Mouse (Mus musculus): ENCODE results near the gene Cldn15.
"Not testable (repeated sequence)": the region's sequence is repeated elsewhere in the genome, so short reads cannot be mapped to it uniquely, and the experiment has no call there.

Gene Cldn15

DNA sequence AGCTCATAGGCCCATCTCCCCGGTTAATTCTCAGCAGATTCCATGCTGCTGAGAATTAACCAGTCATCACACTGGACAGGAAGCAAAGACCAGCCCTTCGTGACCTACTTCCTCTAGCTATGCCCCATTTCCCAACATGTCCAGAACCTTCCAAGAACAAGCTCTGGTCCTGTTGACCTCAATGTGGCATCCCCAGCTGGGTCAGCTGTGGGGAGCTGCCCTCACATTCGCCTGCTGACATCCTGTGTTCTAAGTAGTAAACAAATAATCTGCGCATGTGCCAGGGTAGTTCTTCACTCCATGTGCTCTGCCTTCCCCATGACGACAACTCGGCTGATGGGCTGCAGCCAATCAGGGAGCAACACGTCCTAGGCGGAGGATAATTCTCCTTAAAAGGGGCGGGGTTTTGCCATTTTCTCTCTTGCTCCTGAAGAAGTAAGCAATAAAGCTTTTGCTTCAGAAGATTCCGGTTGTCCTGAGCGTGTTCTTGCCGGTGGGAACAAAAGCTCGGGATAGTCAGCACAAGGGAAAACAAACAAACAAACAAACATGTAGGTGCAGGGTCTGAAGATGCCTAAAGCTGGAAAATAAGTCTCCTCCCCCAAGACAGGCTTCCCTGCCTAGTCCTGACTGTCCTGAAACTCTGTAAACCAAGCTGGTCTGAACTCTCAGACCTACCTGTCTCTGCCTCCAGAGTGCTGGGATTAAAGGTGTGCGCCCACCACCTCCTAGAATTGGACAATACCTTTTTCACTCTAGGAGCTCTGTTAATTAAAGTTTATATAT lies 16.7 kb upstream of the Cldn15 start:
- DNase-seq: not testable (repeated sequence)

DNA sequence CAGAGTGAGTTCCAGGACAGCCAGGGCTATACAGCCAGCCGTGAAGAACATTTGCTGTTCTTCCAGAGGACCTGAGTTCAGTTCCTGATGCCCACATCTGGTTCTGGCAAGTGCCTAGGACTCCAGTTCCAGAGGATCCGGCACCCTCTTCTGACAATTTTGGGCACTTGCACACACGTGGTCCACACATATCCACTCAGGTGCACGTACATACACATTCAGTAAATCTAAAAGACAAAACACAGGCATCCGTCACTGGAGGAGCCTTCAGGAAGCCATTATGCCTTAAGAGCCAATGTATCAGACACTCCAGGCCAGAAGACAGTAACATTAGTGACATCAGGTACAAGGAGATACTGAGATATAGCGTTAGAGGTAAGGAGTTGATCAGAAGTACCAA lies 15.9 kb upstream of the Cldn15 start:
- no peak for DNase-seq

DNA sequence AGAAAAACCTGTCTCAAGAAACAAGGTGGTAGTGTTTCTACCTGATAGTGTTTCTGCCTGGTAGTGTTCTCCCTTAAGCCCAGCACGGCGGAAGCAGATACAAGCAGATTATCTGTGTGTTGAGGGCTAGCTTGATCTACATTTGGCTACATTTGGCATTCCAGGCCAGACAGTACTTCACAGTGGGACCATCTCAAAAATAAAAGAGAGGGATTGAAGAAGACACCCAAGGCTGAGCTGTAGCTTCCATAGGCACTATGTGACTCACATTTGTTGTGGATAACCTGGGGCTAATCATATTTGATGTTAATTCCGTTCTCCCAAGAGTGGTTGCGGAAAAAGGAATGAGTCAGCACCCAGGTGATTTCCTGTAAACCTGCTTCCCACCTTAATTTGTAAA lies 14.3 kb upstream of the Cldn15 start:
- DNase-seq: no peak

DNA sequence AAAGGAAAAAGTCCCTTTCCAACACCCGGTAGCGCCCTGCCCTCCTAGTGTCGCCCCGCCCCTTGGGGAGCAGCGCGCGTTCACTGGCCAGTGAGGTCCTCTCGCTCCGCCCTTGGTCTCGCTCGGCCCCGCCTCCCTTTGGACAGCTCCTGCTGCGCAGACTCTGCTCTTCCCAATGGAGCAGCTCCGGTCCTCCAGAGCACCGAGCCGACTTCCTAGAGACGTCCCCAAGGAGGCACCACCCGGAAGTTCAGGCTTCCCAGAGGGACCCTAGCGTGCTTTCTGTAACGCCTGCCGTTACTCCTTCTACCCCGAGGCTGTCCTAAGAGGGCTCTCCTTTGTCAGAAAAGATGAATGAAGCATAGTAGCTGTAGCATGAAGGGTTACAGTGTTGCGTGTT lies 13.4 kb upstream of the Cldn15 start, which contains the start of gene Fis1:
Gene Fis1, plus strand, starts transcription at position 261 of the 400 bp plus-strand sequence.
- DNase-seq: peak; percentile 92

DNA sequence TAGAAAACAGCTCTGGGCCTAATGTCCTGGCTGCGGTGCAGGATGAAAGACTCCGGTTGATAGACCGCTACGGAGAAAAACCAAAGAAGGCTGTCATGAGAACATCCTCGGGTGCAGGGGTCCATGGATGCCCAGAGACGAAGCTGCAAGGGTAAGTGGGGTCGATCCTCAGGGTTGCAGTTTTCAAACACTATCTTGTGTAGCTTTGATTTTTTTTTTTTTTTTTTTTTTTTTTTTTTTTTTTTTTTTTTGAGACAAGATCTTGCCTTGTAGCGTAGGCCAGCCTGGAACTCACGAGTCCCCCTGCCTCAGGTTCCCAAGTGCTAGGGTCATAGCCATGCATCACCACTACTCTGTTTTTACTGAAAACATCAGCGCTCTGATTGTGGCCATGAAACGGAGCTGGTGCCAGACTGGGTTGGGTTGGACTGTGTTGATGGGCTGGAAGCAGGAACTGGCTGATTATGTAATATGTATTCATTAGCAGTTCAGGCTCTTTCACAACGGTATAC lies 12.9 kb upstream of the Cldn15 start:
- DNase-seq: no peak

DNA sequence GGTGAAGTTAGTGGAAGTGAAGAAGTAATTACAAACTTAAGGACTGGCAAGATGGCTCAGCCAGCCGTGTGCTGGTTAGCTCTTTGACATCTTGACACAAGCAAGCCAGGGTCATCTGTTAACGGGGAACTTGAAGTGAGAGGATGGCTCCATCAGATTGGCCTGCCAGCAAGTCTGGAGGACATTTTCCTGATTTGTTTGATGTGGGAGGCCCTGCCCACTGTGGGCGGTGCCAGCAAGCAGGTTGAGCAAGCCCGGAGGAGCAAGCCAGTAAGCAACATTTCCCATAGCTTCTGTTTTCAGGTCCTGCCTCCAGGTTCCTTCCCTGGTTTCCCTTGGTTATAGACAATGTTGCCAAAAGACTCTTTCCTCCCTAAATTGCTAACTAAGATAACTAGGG lies 10.8 kb upstream of the Cldn15 start:
- no peak for DNase-seq

DNA sequence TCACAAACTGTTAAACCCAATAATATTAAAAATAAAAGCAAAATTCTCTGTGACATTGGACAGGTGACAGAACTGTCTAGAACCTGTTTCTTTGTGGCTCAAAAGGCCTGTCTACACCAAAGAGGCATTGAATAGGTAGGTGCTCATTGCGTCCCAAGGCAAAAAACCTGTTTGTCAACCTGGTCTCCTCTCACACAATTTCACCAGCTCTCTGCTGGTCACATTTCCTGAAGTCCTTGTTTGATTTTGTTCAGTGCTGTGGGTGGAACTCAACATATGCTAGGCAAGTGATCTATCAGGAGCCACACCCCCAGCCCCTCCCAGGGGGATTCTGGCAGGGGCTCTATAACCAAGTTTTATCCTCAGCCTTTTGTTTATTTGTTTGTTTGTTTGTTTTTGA lies 9.2 kb upstream of the Cldn15 start:
- no peak for DNase-seq

DNA sequence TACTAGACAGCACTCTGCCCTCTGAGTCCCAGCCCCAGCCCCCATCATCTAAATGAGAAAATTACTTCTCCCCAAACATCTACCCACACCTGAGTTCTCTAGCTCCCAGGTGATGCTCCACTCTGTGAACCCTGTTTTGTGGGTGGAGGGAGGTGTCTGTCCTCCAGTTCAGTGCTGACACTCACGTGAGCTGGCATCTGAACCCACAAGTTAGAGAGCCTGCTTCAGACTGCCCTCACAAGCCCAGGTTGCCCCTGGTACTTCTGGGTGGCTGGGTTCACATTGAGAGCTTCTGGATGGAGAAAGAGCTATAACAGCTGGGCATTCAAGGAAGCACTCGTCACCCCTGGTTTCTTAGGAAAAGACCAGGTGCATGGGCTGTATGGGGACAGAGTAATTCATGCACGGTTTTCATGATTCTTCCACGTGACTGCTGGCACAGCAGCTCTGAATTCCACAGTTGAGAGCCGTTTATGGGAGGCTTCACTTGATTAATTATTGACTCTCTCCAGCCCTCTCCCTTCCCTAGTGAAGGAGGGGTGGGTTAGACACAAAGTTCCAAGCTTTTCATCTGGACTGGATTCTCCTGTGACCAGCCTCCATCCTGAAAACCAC lies 7.3 kb upstream of the Cldn15 start:
- no peak for DNase-seq

DNA sequence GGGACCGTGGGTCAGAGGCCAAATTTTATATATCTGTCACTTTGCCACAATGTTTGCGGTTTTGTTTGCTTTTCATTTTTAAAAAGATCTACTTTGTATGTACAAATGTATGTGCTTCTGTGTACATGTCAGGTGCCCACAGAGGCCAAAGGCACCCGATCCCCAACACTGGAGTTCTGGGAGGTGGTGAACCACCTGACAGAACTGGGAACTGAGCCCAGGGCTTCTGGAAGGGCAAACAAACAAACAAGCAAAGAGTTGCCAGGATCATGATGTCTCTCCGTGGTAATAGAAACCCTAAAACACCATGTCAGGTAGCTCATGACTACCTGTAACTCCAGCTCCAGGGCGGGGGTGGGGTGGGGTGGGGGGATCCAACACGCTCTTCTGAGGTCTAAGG lies 6.4 kb upstream of the Cldn15 start:
- DNase-seq: no peak

DNA sequence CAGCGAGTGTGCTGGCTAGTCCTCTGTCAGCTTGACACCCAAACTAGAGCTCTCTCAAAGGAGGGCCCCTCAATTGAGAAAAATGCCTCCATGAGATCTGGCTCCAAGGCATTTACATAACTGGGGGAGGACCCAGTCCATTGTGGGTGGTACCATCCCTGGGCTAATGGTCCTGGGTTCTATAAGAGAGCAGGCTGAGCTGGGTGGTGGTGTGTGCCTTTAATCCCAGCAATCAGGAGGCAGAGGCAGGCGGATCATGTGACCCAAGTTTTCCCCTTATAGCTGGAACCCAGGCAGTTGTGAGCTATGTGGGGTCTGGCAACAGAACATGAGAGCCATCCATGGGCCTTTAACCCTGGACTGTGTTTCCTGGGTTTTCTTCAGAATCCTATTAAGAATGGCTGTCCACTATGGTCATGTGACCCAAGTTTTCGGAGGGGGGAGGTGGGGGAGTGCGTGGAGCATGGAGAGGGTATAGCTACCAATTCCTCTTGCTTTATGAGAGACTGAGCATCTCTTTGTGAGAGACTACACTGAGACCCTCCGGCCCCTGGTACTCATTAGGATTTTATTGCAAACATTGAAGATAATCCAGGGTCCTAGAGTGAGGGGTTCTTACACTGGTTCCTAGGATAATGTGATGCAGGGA lies 5.0 kb upstream of the Cldn15 start:
- no peak for DNase-seq

DNA sequence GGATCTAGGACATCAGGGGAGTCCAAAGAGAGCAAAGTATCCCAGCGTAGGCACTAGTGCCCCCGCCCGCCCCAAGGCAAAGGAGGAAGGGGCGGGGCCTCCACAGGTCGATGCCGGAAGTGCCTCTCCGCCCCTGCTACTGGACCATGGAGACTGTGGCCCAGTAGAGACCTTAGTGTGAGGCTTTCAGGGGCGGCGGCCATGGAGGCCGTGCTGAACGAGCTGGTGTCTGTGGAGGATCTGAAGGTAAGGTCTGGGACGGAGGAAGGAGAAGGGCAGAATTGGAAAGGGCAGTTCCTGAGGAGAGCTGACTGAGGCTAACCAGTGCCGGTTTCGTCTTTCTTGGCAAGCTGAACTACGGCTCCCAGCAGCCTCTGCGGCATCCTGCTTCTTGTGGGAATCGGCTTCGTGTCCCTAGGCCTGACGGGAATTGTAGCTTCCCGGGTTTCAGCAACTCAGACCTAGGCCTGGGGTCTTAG lies 4.4 kb upstream of the Cldn15 start:
- DNase-seq: peak; percentile 77

DNA sequence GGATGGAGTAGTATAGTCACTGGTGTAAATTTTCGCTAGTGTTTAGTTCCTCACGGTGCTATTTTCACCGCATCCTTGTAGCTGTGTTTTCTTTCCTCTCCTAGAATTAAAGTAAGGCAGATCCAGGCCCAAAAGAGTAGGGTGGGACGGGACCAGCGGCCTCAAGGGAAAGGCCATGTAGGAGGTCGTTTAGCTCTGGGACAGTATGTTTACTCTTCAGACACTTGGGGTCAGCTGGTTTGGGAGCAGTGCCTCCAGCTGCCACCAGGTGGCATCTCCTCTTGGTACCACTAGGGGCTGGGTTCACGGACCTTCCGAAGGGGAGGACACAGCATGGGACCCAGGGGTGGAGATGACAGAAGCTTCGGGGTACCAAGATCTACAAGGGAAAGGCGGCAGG lies 3.9 kb upstream of the Cldn15 start:
- DNase-seq: peak; percentile 82

DNA sequence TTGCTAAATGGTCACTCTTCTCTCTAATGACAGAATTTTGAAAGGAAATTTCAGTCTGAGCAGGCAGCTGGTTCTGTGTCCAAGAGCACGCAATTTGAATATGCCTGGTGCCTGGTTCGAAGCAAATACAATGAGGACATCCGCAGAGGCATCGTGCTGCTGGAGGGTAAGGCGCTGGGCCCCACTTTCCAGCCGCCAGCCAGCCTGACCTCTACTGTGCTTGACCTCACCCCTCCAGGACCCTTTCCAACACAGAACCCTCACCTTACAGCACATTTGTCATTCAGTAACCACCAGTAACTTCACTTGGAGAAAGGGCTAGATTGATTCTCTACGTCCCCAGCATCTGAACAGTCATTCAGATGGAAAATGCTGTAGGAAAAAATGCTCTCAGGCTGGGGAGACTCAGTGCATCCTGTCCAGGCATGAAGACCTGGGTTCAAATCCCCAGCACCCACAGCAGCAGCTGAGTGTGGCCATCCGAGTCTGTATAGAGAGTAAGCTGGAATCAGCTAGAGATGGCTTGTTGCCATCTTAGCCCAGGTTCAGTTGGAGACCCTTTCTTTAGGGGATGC lies 3.4 kb upstream of the Cldn15 start:
- DNase-seq: no peak

DNA sequence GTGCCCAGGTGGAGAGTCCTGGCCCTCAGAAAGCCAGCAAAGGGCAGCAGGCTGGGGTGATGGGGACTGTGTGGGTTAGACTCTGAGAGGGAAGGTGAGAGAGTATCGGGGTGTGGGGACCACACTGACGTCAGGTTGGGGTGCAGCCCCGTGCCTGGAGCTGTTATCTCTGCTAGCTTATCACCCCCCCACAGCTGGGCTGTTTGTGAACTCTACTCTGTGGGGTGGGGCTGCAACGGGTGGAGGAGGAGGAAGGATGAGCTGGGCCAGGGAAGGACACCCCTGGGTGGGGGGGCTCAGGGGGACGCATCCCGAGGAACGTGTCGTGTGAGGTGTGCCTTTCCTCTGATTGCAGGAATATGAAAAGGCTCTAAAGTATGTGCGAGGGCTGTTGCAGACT lies 1.2 kb upstream of the Cldn15 start:
- no peak for DNase-seq

DNA sequence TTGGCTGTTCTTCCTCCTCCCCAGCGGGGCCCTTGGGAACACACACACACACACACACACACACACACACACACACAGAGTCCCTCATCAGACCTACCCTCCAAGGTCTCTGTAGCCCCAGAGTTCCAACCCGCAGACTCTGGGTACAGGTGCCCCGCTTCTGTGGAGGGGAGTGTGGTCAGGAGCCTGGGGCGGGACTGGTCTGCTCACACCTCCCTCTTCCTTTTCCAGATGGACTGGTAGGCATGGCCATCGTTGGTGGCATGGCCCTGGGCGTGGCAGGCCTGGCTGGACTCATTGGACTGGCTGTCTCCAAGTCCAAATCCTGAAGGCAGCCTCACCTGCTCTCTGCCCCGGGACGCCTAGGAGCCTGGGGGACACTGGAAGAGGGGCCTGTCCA lies 730 bp upstream of the Cldn15 start:
- DNase-seq: no peak

DNA sequence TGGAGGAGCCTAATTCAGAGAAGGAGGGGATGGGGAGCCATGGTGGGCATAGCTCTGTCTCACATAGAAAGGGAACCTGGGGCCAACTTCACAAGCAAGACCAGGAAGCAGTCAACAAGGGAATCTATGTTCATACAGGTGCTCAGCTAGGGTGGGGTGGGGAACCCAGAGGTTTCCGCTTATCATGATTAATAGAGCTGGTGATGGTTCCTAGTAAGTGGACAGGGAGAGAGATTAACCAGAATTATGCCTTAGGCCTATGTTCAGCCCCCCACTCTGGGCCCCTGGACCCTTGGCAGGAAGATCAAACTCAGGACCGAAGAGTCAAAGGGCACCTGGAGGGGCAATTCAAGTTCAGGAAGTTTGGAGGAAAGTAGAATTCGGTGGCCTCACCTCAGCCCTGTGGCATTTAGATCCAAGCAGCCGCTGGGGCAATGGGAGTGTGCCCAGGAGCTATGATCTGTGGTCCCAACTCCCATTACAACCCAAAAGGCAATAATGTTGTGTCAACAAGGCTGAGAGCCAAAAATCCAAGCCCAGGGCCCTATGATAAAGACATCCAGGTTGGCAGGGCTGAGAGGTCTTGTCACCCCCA lies 542 bp downstream of the Cldn15 start:
- no peak for DNase-seq

DNA sequence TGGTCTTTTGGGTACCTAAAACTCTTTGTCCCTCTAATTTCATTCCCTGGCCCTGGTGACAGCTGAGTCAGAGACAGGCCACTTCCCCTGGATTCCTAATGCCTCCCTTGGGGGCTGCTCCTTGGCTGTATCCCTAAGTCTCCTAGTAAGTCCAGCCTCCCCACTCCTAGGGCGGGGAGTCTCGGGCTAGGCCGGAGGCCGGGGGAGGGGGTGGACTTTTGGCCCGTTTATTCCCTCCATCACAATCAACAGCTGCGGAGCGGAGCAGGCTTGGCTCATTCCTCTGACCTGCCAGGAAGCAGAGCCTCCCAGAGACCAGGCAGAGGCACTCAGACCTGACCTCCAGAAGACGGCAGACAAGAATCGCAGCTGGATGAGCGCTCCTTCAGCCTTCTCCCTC lies 1.2 kb downstream of the Cldn15 start:
- no peak for DNase-seq

DNA sequence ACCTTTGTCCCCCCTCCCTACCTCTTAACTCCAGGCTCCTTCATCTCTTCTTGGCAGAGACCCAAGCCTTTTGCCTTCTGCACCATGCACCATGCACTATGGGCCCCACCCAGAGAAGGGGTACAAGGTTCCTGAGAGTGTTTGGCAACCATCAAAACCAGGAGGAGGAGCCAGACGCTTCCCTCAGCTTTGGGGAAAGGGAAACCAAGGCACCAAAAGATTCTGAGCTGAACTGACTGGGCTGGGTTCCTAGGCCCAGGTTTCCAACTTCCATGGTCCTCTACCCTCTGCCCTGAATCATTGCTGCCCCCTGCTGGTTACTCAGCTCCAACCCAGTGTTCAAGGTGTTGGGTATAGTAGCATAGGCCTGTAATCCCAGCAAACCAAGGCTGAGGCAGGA lies 4.3 kb downstream of the Cldn15 start:
- peak; percentile 51 for DNase-seq

DNA sequence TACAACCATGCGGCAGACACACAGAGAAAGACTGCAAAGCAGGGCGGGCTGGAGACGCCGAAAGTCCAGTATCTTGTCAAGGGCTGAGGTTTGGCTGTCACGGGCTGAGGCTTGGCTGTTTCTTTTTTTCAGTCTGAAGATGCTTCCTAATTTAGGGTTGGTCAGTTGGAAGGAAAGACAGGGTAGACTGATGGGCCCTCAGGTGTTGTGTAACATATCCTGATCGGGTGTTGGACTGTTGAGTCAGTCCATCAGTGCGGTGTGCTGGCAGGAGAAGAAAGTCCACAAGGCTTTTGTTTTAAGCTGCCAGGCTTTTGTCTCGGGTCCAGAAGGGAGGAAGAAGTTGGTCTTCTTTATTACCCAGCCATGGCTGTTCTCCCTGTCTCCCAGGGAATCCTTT lies 7.3 kb downstream of the Cldn15 start:
- no peak for DNase-seq

DNA sequence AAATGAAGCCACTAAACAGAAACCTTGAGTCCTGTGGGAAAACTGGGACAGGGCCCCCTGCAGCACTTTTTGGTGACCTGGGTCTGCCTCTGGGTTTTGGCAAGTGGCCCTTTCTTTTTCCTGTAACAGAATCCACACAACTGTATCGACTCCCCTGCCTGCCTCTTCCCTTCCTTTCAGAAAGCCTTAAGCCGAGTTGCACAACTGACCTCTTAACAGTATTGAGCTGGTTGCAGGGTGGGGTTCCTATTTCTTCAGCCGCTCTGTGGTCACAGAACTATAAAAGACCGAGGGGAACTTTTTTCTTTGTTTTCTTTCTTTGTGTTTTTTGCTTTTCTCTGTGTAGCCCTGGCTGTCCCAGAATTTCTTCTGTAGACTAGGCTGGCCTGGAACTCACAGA lies 11.4 kb downstream of the Cldn15 start:
- DNase-seq: no peak

DNA sequence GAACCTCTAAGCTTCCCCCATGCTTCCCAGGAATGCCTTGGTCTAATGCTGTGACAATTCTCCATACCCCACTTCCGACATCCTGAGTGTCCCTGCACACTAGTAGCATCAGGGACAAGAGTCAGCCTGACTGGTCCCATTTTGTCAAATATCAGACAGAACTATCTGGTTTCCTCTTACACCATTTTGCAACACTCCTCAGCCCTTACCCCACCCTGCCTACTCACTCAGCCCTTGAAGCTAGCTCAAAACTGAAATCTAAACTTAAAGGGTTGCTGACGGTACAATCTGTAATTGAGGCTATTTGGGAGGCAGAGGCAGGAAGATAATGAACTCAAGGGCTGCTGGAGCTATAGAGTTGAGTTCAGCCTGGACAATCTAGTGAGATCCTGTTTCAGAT lies 13.3 kb downstream of the Cldn15 start:
- no peak for DNase-seq

DNA sequence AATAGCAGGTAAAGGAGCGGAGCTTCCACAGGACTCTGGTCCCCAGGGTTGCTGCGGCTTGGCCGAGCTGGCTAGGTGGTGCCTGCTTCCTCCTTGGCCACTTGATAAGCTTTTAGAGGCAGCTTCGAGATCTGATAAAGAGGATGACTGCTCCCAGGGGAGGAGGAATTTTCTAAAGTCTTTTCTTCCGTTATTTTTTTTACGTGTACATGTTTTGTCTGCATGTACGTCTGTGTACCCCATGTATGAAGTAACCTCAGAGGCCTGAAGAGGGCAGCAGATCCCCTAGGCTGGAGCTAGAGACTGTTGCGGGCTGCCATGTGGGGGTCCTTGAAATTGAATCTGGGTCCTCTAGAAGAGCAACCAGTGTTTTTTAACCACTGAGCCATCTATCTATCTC lies 14.6 kb downstream of the Cldn15 start:
- DNase-seq: no peak

DNA sequence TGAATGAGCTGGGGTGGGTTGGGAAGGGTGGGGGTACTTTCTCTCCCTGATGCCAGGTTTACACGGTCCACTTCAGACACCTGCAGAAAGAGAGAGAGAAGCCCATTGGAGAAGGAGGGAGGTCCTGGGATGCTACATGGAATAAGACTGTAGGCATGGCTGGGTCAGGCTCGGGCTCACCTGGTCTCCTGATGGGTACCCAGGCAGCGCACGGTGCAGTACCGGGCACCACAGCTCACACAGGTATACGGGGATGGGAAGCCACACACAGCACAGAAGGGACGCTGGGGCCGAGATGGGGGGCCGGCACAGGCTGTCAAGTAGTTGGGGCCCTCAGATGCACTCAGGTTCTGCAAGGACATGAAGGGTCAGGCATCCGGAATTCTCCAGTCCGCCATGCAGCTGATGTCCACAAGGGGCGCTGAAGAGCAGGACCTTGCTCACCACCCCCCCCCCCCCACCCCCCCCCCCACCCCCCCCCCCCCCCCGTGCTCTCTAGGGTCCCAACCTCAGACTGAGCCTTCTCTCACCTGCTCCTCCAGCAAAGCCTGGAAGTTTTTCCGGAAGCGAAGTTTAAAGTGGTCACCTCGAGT lies 16.0 kb downstream of the Cldn15 start:
- DNase-seq: peak; percentile 57
